Mouse (Mus musculus) heart, embryonic 16.5 days (tissue): Measurements from ENCODE around the gene Zdhhc16. TPM values are rescaled to one million over a fixed set of nuclear protein-coding genes. Genes with fewer than 3 reads are reported as not detected.
A peak's percentile ranks its signal among the peaks of the same experiment; 100 is the strongest.
"Not testable (repeated sequence)": the region's sequence is repeated elsewhere in the genome, so short reads cannot be mapped to it uniquely, and the experiment has no call there.

Source experiments
- ATAC-seq: fragments of 200-750 bp; cut with Nextera tagmentation; replicated peaks from 2 replicates; pipeline ENCODE4 v1.8.0; 2017; ENCODE audit warnings: moderate number of reproducible peaks; ENCODE audit not compliant: insufficient read depth, low FRiP score; ENCODE audit errors: extremely low read depth
- H3K27ac ChIP-seq: fragments of 300-500 bp; sonication (generic); 2 replicates; pipeline ENCODE4 v1.5.1; 2014; ENCODE audit warnings: mild to moderate bottlenecking, low read length, control low read depth, moderate library complexity
- H3K27me3 ChIP-seq: fragments of 300-500 bp; sonication (generic); 2 replicates; pipeline ENCODE4 v1.6.1; 2014; ENCODE audit warnings: low read length, mixed read lengths; ENCODE audit not compliant: control insufficient read depth, insufficient read depth
- H3K36me3 ChIP-seq: fragments of 300-500 bp; sonication (generic); 2 replicates; pipeline ENCODE4 v1.6.1; 2014; ENCODE audit not compliant: control insufficient read depth, insufficient read depth
- H3K4me1 ChIP-seq: fragments of 300-500 bp; sonication (generic); 2 replicates; pipeline ENCODE4 v1.6.1; 2014; ENCODE audit warnings: low read length, mixed read lengths; ENCODE audit not compliant: control insufficient read depth, insufficient read depth
- H3K4me2 ChIP-seq: fragments of 300-500 bp; sonication (generic); 2 replicates; pipeline ENCODE4 v1.6.1; 2014; ENCODE audit warnings: low read depth, mild to moderate bottlenecking, control low read depth, low read length
- H3K4me3 ChIP-seq: fragments of 300-500 bp; sonication (generic); 2 replicates; pipeline ENCODE4 v1.5.1; 2014; ENCODE audit warnings: mild to moderate bottlenecking, control low read depth, low read length
- H3K9ac ChIP-seq: fragments of 300-500 bp; sonication (generic); 2 replicates; pipeline ENCODE4 v1.6.1; 2014; ENCODE audit warnings: low read length, control low read depth
- H3K9me3 ChIP-seq: fragments of 300-500 bp; sonication (generic); replicated peaks from 2 replicates; pipeline ENCODE4 v1.6.1; 2016; ENCODE audit warnings: low read length; ENCODE audit not compliant: control insufficient read depth
- WGBS: fragments of 180-500 bp; shearing (Covaris S2); extraction: QIAGEN DNeasy Blood & Tissue Kit; methylation state at CpG from one replicate; pipeline ENCODE4 v1.1.7; 2014; 5-methylcytosine and 5-hydroxymethylcytosine counted together
- polyA plus RNA-seq: library from polyadenylated mRNA; unstranded; fragments of >200 nt; fragmentation: Nextera tagmentation; extraction: Ambion mirVana; gene quantifications from 2 replicates; pipeline ENCODE4 v1.2.1, GENCODE M21; 2015

The Zdhhc16 gene
- polyA plus RNA-seq, 1 experiment from 2014 or later = 53.7 TPM

DNA sequence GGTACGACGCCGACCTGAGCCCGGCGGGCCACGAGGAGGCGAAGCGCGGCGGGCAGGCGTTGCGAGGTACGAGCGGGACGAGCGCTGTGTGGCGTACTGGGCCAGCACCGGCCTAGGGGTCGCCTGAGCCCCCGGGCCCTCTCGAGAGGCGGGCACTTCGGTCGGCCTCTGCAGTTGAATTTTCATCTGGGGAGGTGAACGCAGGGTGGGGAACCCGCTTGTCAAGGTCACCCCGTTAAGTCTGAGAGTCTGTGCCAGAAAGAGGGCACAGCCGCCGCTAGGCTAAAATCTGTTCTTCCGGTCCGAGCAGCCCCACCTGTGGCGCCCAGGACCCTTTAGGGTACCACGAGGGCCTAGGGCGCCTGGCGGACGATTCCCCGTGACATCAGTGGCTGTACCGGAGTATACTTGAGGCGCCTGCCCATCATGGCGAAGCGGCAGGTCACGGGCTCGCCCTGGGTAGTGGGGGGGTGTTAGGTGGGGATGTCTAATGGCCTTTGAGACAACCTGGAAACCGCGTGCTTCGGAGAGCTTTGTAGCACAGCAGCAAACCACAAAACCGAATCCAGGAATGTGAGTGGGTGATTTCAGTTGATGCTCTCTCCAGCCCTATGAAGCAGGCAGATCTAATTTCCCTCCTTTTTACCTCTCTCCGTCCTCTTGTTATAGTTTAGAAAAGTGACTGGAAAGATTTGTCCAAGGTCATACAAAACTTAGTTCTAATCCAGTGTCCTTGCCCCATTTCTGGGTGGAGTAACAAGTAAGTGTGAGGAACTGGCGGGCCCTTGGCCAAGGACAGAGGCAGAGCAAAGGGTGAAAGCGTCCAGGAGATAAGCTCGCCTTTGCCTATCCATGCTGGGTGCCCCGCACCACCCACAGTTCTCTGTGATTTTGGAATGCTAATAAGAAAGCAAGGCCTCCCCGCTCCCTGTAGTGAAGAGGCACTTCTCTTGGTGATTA, 20.9 kb upstream of the Zdhhc16 start:
- H3K4me3 ChIP-seq = peak overlapping the region; percentile 85
- WGBS = 2% methylated on average over 53 of the region's 53 CpGs
- ATAC-seq = peak; percentile 37

DNA sequence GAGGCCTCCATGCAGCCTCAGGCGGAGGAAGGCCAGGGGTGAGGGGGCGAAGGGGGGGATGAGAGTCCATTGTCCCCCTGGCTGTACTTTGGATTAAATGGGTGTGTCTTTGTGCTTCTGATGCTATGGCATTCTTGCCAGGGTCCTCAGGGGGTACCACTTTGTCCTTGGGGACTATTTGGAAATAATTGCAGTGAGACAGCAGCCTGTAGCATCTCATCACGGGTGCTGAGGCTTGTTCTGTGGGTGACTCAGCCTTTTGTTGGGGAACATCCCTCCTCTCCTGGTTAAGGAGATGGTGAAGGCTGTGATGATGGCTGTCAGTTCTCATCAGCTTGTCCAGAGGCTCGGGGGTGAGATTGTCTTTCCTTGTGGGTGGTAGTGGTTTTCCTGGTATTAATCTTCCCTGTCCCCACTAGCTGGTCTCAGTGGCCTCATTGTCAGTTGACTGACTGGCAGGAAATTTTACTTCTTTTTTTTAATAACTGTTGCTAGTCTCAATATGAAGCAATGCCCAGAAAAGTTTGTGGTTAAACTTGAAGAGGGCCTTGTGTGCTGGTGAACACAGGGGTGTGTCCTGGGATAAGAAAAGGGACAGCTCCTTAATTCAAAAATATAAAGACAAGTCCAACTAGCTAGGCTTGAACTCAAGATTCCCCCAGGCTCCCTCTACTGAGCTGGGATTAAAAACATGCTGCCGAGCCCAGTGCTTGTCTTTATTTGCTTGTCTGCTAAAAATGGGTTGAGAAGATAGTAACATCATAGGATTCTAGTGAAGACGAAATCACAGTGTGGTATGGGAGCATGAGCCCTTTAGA, 19.3 kb upstream of the Zdhhc16 start:
- Histone ChIP-seq H3K27ac (peak overlapping the region; percentile 96), H3K36me3 (peaks cover 33% of the 10 kb centered on the region), H3K9me3 (no peaks in the 10 kb centered on the region), H3K4me1 (peaks cover 19% of the 10 kb centered on the region), H3K9ac (peak overlapping the region; percentile 95), H3K4me3 (peak overlapping the region; percentile 85), H3K4me2 (peak overlapping the region; percentile 94), H3K27me3 (no peaks in the 10 kb centered on the region)
- ATAC-seq = no peak
- 24% methylated on average over 6 of the region's 6 CpGs for WGBS

More for the DNA sequence above, 20.9 kb upstream of the Zdhhc16 start:
- Histone ChIP-seq H3K9me3 (no peaks in the 10 kb centered on the region), H3K4me1 (peaks cover 19% of the 10 kb centered on the region), H3K4me2 (peak overlapping the region; percentile 94), H3K27ac (peak overlapping the region; percentile 96), H3K27me3 (no peaks in the 10 kb centered on the region), H3K9ac (peak overlapping the region; percentile 95), H3K36me3 (peaks cover 26% of the 10 kb centered on the region)

DNA sequence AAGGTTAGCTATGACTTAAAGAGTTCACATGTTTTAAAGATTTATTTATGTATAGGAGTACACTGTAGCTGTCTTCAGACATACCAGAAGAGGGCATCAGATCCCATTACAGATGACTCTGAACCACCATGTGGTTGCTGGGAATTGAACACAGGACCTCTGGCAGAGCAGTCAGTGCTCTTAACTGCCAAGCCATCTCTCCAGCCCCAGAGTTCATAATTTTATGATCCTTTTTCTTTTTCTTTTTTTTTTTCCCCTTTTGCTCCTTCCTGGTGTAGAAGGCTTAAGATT, 18.7 kb upstream of the Zdhhc16 start:
- Histone ChIP-seq H3K27ac (peak overlapping the region; percentile 0; the same call in 1 of the 2 replicates), H3K9ac (peak overlapping the region; percentile 95), H3K4me1 (peaks cover 19% of the 10 kb centered on the region), H3K4me2 (peak overlapping the region; percentile 94), H3K4me3 (peak overlapping the region; percentile 85), H3K36me3 (peaks cover 38% of the 10 kb centered on the region)
- not testable (repeated sequence) for H3K9me3 ChIP-seq, H3K27me3 ChIP-seq, ATAC-seq

DNA sequence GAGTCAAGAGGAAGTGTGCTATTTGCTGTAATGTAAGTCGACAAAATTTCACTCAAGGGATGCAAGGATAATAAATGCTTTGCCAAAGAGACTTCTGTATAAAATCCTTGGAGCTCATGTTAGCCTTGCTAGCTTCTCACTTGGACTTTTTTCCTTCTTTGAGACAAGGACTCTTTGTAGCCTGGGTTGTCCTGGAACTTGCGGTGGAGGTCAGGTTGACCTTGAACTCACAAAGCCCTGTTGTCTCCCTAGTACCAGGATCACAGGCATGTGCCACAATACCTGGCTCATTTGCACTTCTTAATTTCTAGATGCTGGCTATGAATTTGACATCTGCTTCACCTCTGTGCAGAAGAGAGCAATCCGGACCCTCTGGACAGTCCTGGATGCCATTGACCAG, 18.0 kb upstream of the Zdhhc16 start:
- 66% methylated on average over 3 of the region's 3 CpGs for WGBS
- H3K4me3 ChIP-seq = peak overlapping the region; percentile 85
- H3K9me3 ChIP-seq = no peaks in the 10 kb centered on the region
- peaks cover 44% of the 10 kb centered on the region for H3K36me3 ChIP-seq
- no peak for ATAC-seq
- no peaks in the 10 kb centered on the region for H3K27me3 ChIP-seq
- peak overlapping the region; percentile 94 for H3K4me2 ChIP-seq
- H3K27ac ChIP-seq = peak overlapping the region; percentile 53
- peaks cover 19% of the 10 kb centered on the region for H3K4me1 ChIP-seq
- peak overlapping the region; percentile 38 for H3K9ac ChIP-seq

DNA sequence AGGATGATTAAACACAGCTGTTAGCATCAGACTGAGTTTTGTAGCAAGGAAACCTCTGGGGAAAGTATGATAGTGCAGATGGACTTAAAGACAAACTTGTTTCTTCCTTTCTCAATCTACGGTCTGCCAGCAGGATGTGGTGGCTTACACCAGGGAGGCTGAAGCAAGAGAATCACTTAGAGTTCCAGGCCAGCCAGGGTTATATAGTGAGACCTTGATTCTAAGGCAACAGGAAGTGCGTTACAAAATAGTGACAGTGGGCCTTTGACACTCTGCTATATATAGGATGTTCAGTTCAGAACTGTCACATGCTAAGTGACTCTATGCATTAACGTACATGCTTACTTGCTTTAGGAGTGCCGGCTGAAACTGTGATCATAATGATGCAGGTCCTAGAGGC, 16.4 kb upstream of the Zdhhc16 start:
- H3K9ac ChIP-seq = no peak overlapping the region
- peaks cover 49% of the 10 kb centered on the region for H3K36me3 ChIP-seq
- no peak for ATAC-seq
- no peaks in the 10 kb centered on the region for H3K27me3 ChIP-seq
- no peak overlapping the region for H3K27ac ChIP-seq
- WGBS = 81% methylated on average over 4 of the region's 4 CpGs
- no peak overlapping the region for H3K4me3 ChIP-seq
- no peak overlapping the region for H3K4me2 ChIP-seq
- H3K4me1 ChIP-seq = peaks cover 19% of the 10 kb centered on the region
- H3K9me3 ChIP-seq = no peaks in the 10 kb centered on the region

DNA sequence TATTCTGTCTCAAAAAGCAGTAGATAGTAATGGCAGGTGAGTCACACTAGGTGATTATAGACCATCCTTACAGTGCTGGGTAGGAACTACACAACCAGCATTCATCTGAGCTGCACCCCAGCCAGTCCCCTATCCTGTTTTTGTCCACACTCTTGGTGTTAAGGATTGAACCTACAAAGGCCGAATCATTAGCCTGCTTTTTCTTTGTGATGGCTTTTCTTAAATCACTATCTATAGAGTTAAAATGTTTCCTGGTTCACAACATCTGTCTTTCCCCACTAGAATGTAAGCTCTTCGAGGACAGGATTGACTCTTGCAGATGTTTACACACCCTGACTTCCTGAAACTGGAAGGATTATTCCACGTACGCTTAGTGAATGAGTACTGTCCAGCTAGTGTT, 13.8 kb upstream of the Zdhhc16 start:
- WGBS = 70% methylated on average over 4 of the region's 4 CpGs
- H3K4me3 ChIP-seq = no peak overlapping the region
- no peak overlapping the region for H3K4me2 ChIP-seq
- no peaks in the 10 kb centered on the region for H3K9me3 ChIP-seq
- H3K27ac ChIP-seq = no peak overlapping the region
- H3K27me3 ChIP-seq = no peaks in the 10 kb centered on the region
- H3K4me1 ChIP-seq = peaks cover 6% of the 10 kb centered on the region
- H3K36me3 ChIP-seq = peaks cover 48% of the 10 kb centered on the region
- H3K9ac ChIP-seq = no peak overlapping the region
- ATAC-seq = no peak

DNA sequence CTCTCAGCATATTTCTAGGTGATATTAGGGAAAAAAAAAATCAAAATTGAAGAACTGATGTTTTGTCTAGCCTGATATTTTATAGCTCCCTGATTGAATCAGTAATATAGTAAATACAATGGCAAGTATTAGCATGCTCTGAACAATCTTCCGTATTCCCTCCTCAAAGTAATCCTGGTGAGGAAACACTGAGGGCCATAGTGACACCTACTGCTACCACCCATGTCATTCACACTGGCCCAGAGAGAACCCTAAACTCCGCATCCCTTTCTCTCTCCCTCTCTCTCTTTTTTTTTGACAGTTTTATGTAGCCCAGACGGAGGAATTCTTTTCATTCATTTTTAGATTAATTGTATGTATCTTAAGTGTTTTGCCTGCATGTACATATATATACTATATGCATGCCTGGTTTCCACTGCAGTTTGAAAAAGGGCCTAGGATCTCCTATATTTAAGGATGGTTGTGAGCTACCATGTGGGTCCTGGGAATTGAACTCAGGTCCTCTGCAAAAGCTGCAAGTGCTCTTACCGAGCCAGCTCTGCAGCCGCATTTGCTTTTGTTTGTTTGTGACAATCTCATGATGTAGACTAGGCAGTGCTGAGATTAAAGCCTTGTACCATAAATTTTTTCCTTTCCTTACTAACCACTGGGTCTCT, 12.7 kb upstream of the Zdhhc16 start:
- Histone ChIP-seq H3K36me3 (peaks cover 43% of the 10 kb centered on the region), H3K4me2 (no peak overlapping the region), H3K4me3 (no peak overlapping the region), H3K27me3 (no peaks in the 10 kb centered on the region), H3K4me1 (no peaks in the 10 kb centered on the region), H3K9me3 (no peaks in the 10 kb centered on the region), H3K9ac (no peak overlapping the region), H3K27ac (no peak overlapping the region)
- ATAC-seq = no peak
- 70% methylated on average over 5 of the region's 5 CpGs for WGBS

DNA sequence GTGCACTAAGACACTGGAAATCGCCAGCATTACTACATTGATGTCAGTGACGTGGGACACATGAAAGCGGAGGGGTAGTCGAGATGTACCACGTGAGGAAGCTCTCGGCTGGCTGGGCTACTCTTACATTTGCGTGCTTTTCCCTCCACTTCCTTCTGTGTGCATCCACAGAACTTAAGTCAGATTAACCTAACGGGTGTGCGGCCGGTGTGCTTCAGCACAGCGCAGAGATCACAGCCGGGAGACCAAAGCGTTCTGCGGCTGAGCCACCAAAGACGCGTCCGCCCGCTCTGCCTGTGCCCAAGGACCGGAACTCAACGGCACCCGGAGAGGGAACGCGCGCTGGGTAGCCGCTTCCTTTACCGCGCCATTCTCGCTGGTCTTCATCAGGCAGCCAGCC, 594 bp upstream of the Zdhhc16 start:
- no peaks in the 10 kb centered on the region for H3K27me3 ChIP-seq
- peak overlapping the region; percentile 90 for H3K4me2 ChIP-seq
- peaks cover 18% of the 10 kb centered on the region for H3K4me1 ChIP-seq
- ATAC-seq = 0 out of 2 replicates have a peak, but pooled peaks have one; percentile 4
- H3K4me3 ChIP-seq = peak overlapping the region; percentile 83
- peaks cover 16% of the 10 kb centered on the region for H3K36me3 ChIP-seq
- H3K27ac ChIP-seq = peak overlapping the region; percentile 12
- under 1% methylated on average over 28 of the region's 28 CpGs for WGBS
- peak overlapping the region; percentile 75 for H3K9ac ChIP-seq
- H3K9me3 ChIP-seq = no peaks in the 10 kb centered on the region
